Mouse (Mus musculus) C2C12 (cell line): Measurements from ENCODE around the gene Cmah.

ENCODE experiments used
- CEBPB ChIP-seq: IDR thresholded peaks from one replicate; pipeline ENCODE4 v1.6.1; 2011; ENCODE audit warnings: low read depth, mild to moderate bottlenecking, control low read depth, moderate library complexity
- CTCF ChIP-seq: IDR thresholded peaks from one replicate; pipeline ENCODE4 v1.5.1; 2011; ENCODE audit not compliant: control insufficient read depth, insufficient read depth, insufficient read length
- FOSL1 ChIP-seq: IDR thresholded peaks from one replicate; pipeline ENCODE4 v1.8.0; 2011; ENCODE audit warnings: mild to moderate bottlenecking, low read length; ENCODE audit not compliant: poor library complexity, insufficient read depth, severe bottlenecking
- MYOG ChIP-seq: IDR thresholded peaks from one replicate; pipeline ENCODE4 v1.6.1; 2011; ENCODE audit not compliant: control insufficient read depth, insufficient read length; ENCODE audit errors: extremely low read depth
- USF1 ChIP-seq: IDR thresholded peaks from one replicate; pipeline ENCODE4 v1.6.1; 2011; ENCODE audit warnings: low read depth, mild to moderate bottlenecking, control low read depth, moderate library complexity

DNA sequence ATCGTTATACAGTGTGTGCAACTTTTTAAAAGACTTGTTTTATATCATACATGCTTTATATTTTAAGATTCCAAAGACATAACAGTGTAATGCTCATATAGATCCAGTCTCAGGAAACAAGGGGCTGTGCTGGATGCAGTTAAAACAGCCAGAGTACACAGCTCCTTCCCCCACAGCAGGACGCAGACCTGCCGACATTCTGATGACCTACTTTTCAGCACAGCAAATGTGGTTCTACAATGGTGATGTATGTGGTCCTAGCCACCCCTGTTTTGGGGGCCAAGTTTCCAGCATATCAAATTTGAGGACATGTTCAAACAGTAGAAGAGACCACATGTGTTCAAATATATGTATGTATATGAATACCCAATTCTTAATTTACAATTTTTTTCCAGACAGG, 198.3 kb downstream of the Cmah start:
- no peak for TF ChIP-seq MYOG
- no peak for TF ChIP-seq CTCF
- TF ChIP-seq CEBPB, result no peak
- no peak for TF ChIP-seq FOSL1
- no peak for TF ChIP-seq USF1
